Mouse (Mus musculus) stomach, embryonic 14.5 days (tissue): ENCODE data around the gene Dpysl5. TPM values are rescaled to one million over a fixed set of nuclear protein-coding genes. Genes with fewer than 3 reads are reported as not detected.
"Not testable (repeated sequence)": the region's sequence is repeated elsewhere in the genome, so short reads cannot be mapped to it uniquely, and the experiment has no call there.

Experiments used
- ATAC-seq: fragments of 200-750 bp; cut with Nextera tagmentation; 2 replicates; pipeline ENCODE4 v1.8.0; 2017; ENCODE audit warnings: low read depth, moderate TSS enrichment; ENCODE audit not compliant: insufficient number of reproducible peaks, insufficient read depth, low FRiP score
- H3K27ac ChIP-seq: fragments of 300-500 bp; sonication (generic); 2 replicates; pipeline ENCODE4 v1.5.1; 2014; ENCODE audit warnings: mild to moderate bottlenecking, low read length, moderate library complexity, mixed read lengths
- H3K27me3 ChIP-seq: fragments of 300-500 bp; sonication (generic); 2 replicates; pipeline ENCODE4 v1.6.1; 2014; ENCODE audit warnings: low read length, control low read depth, mixed read lengths; ENCODE audit not compliant: control insufficient read depth, insufficient read depth
- H3K36me3 ChIP-seq: fragments of 300-500 bp; sonication (generic); 2 replicates; pipeline ENCODE4 v1.6.1; 2014; ENCODE audit warnings: mild to moderate bottlenecking, control low read depth, low read length, moderate library complexity, mixed read lengths; ENCODE audit not compliant: control insufficient read depth, insufficient read depth
- H3K4me1 ChIP-seq: fragments of 300-500 bp; sonication (generic); 2 replicates; pipeline ENCODE4 v1.6.1; 2014; ENCODE audit warnings: low read length, control low read depth, mixed read lengths; ENCODE audit not compliant: control insufficient read depth, insufficient read depth
- H3K4me2 ChIP-seq: fragments of 300-500 bp; sonication (generic); replicated peaks from 2 replicates; pipeline ENCODE4 v1.6.1; 2014; ENCODE audit warnings: low read depth, low read length, control low read depth
- H3K4me3 ChIP-seq: fragments of 300-500 bp; sonication (generic); 2 replicates; pipeline ENCODE4 v1.5.1; 2014; ENCODE audit warnings: low read depth, low read length, control low read depth
- H3K9ac ChIP-seq: fragments of 300-500 bp; sonication (generic); replicated peaks from 2 replicates; pipeline ENCODE4 v1.6.1; 2014; ENCODE audit warnings: low read depth, mild to moderate bottlenecking, control low read depth, low read length, moderate library complexity, mixed read lengths
- H3K9me3 ChIP-seq: fragments of 300-500 bp; sonication (generic); 2 replicates; pipeline ENCODE4 v1.6.1; 2016; ENCODE audit warnings: low read depth, low read length, control low read depth; ENCODE audit not compliant: control insufficient read depth
- WGBS: fragments of 180-500 bp; shearing (Covaris S2); extraction: QIAGEN DNeasy Blood & Tissue Kit; methylation state at CpG from one replicate; pipeline ENCODE4 v1.1.7; 2014; 5-methylcytosine and 5-hydroxymethylcytosine counted together
- polyA plus RNA-seq: library from polyadenylated mRNA; unstranded; fragments of >200 nt; fragmentation: Nextera tagmentation; extraction: Ambion mirVana; gene quantifications from 2 replicates; pipeline ENCODE4 v1.2.1, GENCODE M21; 2014

Dpysl5 gene
- polyA plus RNA-seq, 1 experiment from 2014 or later: 11.0 TPM

DNA sequence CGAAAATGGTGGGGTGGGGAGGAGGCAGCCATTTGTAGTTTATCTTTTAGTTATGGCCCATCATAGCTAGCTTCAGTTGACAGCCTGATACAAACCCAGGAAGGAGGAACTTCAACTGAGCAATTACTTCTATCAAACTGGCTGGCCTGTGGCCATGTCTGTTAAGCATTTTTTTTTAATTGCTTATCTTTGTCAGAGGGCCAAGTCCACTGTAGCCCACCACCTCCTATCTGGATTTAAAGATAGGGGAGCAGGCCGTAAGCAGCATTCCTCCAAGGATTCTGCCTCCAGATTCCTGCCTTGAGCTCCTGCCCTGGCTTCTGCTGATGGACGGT, 41.9 kb upstream of the Dpysl5 start:
- Histone ChIP-seq H3K4me1 (peaks cover 10% of the 10 kb centered on the region), H3K4me2 (no peak overlapping the region), H3K9me3 (no peaks in the 10 kb centered on the region), H3K36me3 (peaks cover 38% of the 10 kb centered on the region), H3K27me3 (no peaks in the 10 kb centered on the region), H3K4me3 (no peak overlapping the region), H3K9ac (no peak overlapping the region), H3K27ac (no peak overlapping the region)
- WGBS: 81% methylated on average over 3 of the region's 3 CpGs
- ATAC-seq: no peak

DNA sequence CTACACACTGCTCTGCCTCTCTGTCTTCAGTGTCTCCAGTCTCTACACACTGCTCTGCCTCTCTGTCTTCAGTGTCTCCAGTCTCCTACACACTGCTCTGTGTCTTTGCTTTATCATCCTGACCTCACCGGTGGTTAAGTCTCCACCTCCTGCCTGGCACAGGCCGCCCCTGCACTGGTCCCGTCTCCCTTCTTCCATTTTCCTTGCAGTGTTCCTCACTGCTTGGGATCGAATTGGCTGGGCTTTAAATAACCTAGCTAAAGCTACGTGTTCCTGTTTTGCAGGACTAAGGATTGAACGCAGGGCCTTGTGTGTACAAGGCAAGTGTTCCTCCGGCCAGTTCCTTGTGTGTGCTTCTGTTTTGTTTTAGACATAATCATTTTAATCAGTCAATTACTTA, 41.3 kb upstream of the Dpysl5 start:
- no peak overlapping the region for H3K27ac ChIP-seq
- H3K4me1 ChIP-seq: peaks cover 10% of the 10 kb centered on the region
- H3K4me3 ChIP-seq: no peak overlapping the region
- no peak overlapping the region for H3K4me2 ChIP-seq
- 93% methylated on average over 7 of the region's 7 CpGs for WGBS
- no peak overlapping the region for H3K9ac ChIP-seq
- no peaks in the 10 kb centered on the region for H3K27me3 ChIP-seq
- no peak for ATAC-seq
- no peaks in the 10 kb centered on the region for H3K9me3 ChIP-seq
- H3K36me3 ChIP-seq: peaks cover 42% of the 10 kb centered on the region

DNA sequence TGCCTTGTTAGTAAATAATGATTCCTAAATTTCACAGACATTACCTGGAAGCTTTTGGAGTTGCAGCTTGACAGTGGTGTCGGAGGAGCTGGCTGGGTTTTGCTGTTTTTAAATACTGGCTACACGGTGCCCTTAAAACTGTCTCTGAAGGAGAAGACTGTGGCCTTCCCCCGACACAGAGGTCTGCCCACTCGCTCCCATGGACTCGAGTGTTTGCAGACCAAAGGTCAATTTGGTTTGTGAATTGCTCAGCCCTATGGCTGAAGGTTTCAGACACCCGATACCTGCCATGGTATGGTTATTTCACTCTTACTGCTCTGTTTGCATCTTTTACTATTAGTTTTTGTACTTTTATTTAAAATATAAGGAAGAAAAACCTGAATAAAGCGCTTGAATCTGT, 37.4 kb upstream of the Dpysl5 start:
- no peaks in the 10 kb centered on the region for H3K9me3 ChIP-seq
- H3K36me3 ChIP-seq: peaks cover 51% of the 10 kb centered on the region
- no peak overlapping the region for H3K4me2 ChIP-seq
- H3K4me1 ChIP-seq: no peaks in the 10 kb centered on the region
- H3K4me3 ChIP-seq: no peak overlapping the region
- no peak overlapping the region for H3K27ac ChIP-seq
- no peak overlapping the region for H3K9ac ChIP-seq
- WGBS: 73% methylated on average over 7 of the region's 7 CpGs
- no peak for ATAC-seq
- no peaks in the 10 kb centered on the region for H3K27me3 ChIP-seq

DNA sequence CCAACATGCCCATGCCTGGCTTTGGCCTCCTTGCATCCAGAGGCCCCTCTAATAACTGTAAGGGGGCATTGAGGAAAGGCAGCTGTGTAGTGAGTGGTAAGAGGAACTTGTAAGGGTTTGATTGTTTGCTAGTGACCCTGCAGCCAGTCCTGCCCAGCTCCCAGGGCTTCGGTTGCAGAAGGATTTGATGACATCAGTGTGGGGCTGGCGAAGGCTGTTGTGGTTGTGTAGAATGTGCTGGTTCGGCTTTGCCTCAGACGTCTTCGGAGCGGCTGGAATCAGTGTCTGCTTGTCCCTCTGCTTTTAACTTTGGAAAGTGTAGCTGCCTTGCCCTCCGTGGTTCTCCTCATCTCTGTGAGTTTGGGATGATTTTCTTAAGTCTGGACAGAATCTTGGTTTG, 34.6 kb upstream of the Dpysl5 start:
- Histone ChIP-seq H3K9ac (no peak overlapping the region), H3K4me1 (no peaks in the 10 kb centered on the region), H3K27me3 (no peaks in the 10 kb centered on the region), H3K36me3 (peaks cover 38% of the 10 kb centered on the region), H3K4me2 (no peak overlapping the region), H3K9me3 (no peaks in the 10 kb centered on the region), H3K27ac (no peak overlapping the region), H3K4me3 (no peak overlapping the region)
- no peak for ATAC-seq
- WGBS: 82% methylated on average over 7 of the region's 7 CpGs

DNA sequence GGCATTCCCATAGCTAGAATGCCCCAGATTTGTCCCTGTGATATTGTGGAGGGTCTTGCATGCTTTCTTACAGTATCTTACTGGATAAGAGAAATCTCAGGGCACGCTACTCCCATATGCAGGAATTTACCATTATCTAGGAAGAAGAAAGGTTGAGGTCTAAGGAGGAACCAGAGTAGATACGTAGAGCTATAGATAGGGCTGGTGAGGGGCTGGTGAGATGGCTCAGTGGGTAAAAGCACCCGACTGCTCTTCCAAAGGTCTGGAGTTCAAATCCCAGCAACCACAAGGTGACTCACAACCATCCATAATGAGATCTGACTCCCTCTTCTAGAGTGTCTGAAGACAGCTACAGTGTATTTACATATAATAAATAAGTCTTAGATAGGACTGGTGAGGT, 33.3 kb upstream of the Dpysl5 start:
- not testable (repeated sequence) for H3K9ac ChIP-seq, H3K27me3 ChIP-seq, ATAC-seq, H3K9me3 ChIP-seq, H3K4me1 ChIP-seq, H3K27ac ChIP-seq, H3K4me2 ChIP-seq, H3K4me3 ChIP-seq
- WGBS: 89% methylated on average over 3 of the region's 3 CpGs
- peaks cover 26% of the 10 kb centered on the region for H3K36me3 ChIP-seq

DNA sequence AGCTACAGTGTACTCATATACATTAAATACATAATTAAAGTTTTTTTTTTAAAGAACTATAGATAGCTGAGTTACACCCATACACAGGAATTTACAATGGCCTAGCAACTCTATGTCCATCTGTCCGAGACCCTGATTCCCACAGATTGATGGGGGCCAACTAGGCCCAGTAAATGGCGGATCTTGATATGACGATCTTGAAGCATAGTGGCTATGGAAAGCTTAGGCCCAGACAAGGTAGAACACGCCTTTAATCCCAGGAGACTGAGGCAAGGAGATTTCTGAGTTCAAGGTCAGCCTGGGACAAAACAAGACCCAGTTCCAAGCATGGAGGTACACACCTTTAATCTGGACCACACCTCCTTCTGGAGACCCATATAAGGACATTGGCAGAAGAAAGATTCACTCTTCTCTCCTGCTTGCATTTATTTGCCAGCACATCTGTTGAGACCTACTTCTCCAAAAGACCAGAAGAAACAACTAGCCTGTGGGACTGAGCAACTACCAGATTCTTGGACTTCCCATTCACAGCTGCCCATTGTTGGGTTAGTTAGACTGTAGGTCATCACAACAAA, 32.6 kb upstream of the Dpysl5 start:
- Histone ChIP-seq H3K36me3 (peaks cover 19% of the 10 kb centered on the region), H3K27ac (no peak overlapping the region), H3K4me2 (no peak overlapping the region), H3K9me3 (no peaks in the 10 kb centered on the region), H3K9ac (no peak overlapping the region), H3K4me1 (no peaks in the 10 kb centered on the region), H3K4me3 (no peak overlapping the region), H3K27me3 (no peaks in the 10 kb centered on the region)
- ATAC-seq: no peak
- 93% methylated on average over 4 of the region's 4 CpGs for WGBS

DNA sequence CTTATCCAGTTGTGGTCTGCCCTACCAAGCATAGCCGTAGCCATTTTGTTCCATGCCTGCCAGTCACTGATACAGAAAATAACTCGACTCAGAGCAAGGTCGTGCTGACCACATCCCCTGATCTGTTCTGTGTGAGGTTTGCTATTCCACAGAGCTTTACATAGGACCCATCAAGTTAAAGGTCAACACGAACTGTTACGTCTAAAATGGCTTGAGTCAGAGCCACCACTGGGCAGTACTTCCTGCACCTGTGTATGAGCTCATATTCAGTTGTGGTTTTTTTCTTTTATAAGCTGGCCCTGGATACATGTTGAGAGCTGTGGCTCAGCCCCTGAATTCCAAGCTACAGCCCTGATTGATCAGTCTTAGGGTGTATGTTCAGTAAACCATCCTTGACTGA, 31.8 kb upstream of the Dpysl5 start:
- Histone ChIP-seq H3K4me3 (no peak overlapping the region), H3K27me3 (no peaks in the 10 kb centered on the region), H3K9ac (no peak overlapping the region), H3K36me3 (peaks cover 12% of the 10 kb centered on the region), H3K4me1 (no peaks in the 10 kb centered on the region), H3K4me2 (no peak overlapping the region), H3K9me3 (no peaks in the 10 kb centered on the region), H3K27ac (no peak overlapping the region)
- no peak for ATAC-seq
- 85% methylated on average over 5 of the region's 5 CpGs for WGBS

DNA sequence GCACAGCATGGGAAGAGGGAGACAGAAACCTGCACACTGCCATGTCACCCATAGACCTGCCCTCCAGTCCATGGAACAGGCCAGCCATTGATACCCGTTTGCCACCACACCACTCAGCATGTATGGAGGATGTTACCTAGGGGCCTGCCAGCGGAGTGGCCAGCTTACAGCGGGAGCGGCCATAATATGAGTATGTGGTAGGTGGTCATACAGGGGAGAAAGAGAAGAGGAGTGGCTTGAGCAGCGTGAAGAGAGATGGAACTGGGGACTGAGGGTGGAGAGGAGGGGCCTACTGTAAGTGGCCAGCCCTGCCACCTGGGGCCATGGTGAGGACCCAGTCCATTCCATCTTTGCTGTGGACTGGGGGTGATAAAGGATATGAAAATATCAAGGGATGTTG, 29.4 kb upstream of the Dpysl5 start:
- WGBS: 87% methylated on average over 5 of the region's 5 CpGs
- Histone ChIP-seq H3K4me1 (no peaks in the 10 kb centered on the region), H3K36me3 (no peaks in the 10 kb centered on the region), H3K27ac (no peak overlapping the region), H3K4me2 (no peak overlapping the region), H3K27me3 (no peaks in the 10 kb centered on the region), H3K9ac (no peak overlapping the region), H3K4me3 (no peak overlapping the region), H3K9me3 (no peaks in the 10 kb centered on the region)
- no peak for ATAC-seq

DNA sequence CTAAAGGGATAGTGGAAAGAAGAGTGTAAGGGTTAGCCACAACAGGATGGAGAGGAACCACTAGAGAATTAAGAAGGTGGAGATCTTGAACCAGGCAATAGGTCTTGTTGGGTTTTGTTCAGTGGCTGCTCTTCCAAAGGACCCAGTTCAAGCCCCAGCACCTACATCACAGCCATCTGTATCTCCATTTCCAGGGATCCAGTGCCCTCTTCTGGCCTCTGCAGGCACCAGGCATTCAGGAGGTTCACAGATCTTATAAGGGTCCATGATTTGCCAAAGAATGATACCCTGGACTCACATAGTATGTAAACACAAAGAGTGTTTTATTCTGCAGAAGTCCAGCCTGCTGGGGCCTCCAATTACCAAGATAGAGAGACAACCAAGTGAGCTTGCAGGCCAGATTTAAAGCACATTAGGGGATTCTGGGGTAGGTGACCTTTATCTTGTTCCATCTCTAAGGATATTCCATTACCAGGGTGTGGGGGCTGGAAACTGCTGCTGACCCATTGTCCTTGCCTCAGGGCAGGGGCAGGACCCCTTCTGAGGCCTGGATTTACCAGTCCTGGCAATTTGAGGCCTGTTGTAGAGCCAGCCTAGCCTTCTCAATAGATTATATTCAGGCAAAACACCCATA, 28.3 kb upstream of the Dpysl5 start:
- Histone ChIP-seq H3K4me2 (no peak overlapping the region), H3K27me3 (no peaks in the 10 kb centered on the region), H3K9ac (no peak overlapping the region), H3K4me1 (no peaks in the 10 kb centered on the region), H3K27ac (no peak overlapping the region), H3K4me3 (no peak overlapping the region), H3K36me3 (no peaks in the 10 kb centered on the region), H3K9me3 (no peaks in the 10 kb centered on the region)
- no peak for ATAC-seq
